Mouse (Mus musculus) thymus, postnatal 10 days (tissue): ENCODE results near the gene Ppat.
"Not testable (repeated sequence)": the region's sequence is repeated elsewhere in the genome, so short reads cannot be mapped to it uniquely, and the experiment has no call there.

Source experiments
- DNase-seq, 2 experiments: peaks; one replicate each; pipeline ENCODE4 v3.0.0; 2021; ENCODE audit warnings: low spot score in 2 of 2

Gene Ppat

GRCm38 (mm10) chr5:76951106-76952027 lies at the start of gene Ppat, which contains the start of gene Paics:
TSS of gene Ppat (minus strand) at chr5:76951578.
TSS of gene Paics (plus strand) at chr5:76951307.
- peak; percentile 98 for DNase-seq

- no peak for DNase-seq
Observed at GRCm38 (mm10) chr5:76998416-76998815, 47.0 kb upstream of the Ppat start.

GRCm38 (mm10) chr5:76993174-76993814 lies 41.9 kb upstream of the Ppat start:
- DNase-seq: no peak

GRCm38 (mm10) chr5:76990789-76991188 lies 39.4 kb upstream of the Ppat start:
- DNase-seq: no peak

- DNase-seq: no peak
Observed at GRCm38 (mm10) chr5:76984015-76984414, 32.6 kb upstream of the Ppat start.

- no peak for DNase-seq
Observed at GRCm38 (mm10) chr5:76975736-76976135, 24.4 kb upstream of the Ppat start.

GRCm38 (mm10) chr5:76974554-76975285 lies 23.3 kb upstream of the Ppat start, which contains the start of gene Srp72:
TSS of gene Srp72 (plus strand) at chr5:76974683.
- peak; percentile 74 to 89 for DNase-seq

GRCm38 (mm10) chr5:76974207-76974553 lies 22.8 kb upstream of the Ppat start:
- DNase-seq: no peak

GRCm38 (mm10) chr5:76973488-76973887 lies 22.1 kb upstream of the Ppat start:
- DNase-seq: no peak

GRCm38 (mm10) chr5:76971115-76971514 lies 19.7 kb upstream of the Ppat start:
- not testable (repeated sequence) for DNase-seq

GRCm38 (mm10) chr5:76969250-76969649 lies 17.9 kb upstream of the Ppat start:
- no peak for DNase-seq

- no peak for DNase-seq
Observed at GRCm38 (mm10) chr5:76964651-76965050, 13.3 kb upstream of the Ppat start.

GRCm38 (mm10) chr5:76962545-76962944 lies 11.2 kb upstream of the Ppat start:
- no peak for DNase-seq

GRCm38 (mm10) chr5:76959587-76959986 lies 8.2 kb upstream of the Ppat start:
- no peak for DNase-seq

GRCm38 (mm10) chr5:76957954-76958353 lies 6.6 kb upstream of the Ppat start:
- DNase-seq: no peak

GRCm38 (mm10) chr5:76955474-76955873 lies 4.1 kb upstream of the Ppat start:
- no peak for DNase-seq

GRCm38 (mm10) chr5:76954271-76954900 lies 3.0 kb upstream of the Ppat start:
- DNase-seq: no peak

- DNase-seq: no peak
Observed at GRCm38 (mm10) chr5:76953794-76954193, 2.4 kb upstream of the Ppat start.

GRCm38 (mm10) chr5:76952112-76953040 lies 998 bp upstream of the Ppat start:
- DNase-seq: no peak

- DNase-seq: peak in 1 of 2 experiments; percentile 28
Observed at GRCm38 (mm10) chr5:76950343-76951105, 854 bp downstream of the Ppat start.
